Mouse (Mus musculus) heart, embryonic 16.5 days (tissue): ENCODE data around the gene Sgsm1. TPM values are rescaled to one million over a fixed set of nuclear protein-coding genes. Genes with fewer than 3 reads are reported as not detected.

ENCODE experiments used
- ATAC-seq: fragments of 200-750 bp; cut with Nextera tagmentation; replicated peaks from 2 replicates; pipeline ENCODE4 v1.8.0; 2017; ENCODE audit warnings: moderate number of reproducible peaks; ENCODE audit not compliant: insufficient read depth, low FRiP score; ENCODE audit errors: extremely low read depth
- H3K27ac ChIP-seq: fragments of 300-500 bp; sonication (generic); 2 replicates; pipeline ENCODE4 v1.5.1; 2014; ENCODE audit warnings: mild to moderate bottlenecking, low read length, control low read depth, moderate library complexity
- H3K27me3 ChIP-seq: fragments of 300-500 bp; sonication (generic); 2 replicates; pipeline ENCODE4 v1.6.1; 2014; ENCODE audit warnings: low read length, mixed read lengths; ENCODE audit not compliant: control insufficient read depth, insufficient read depth
- H3K36me3 ChIP-seq: fragments of 300-500 bp; sonication (generic); 2 replicates; pipeline ENCODE4 v1.6.1; 2014; ENCODE audit not compliant: control insufficient read depth, insufficient read depth
- H3K4me1 ChIP-seq: fragments of 300-500 bp; sonication (generic); 2 replicates; pipeline ENCODE4 v1.6.1; 2014; ENCODE audit warnings: low read length, mixed read lengths; ENCODE audit not compliant: control insufficient read depth, insufficient read depth
- H3K4me2 ChIP-seq: fragments of 300-500 bp; sonication (generic); 2 replicates; pipeline ENCODE4 v1.6.1; 2014; ENCODE audit warnings: low read depth, mild to moderate bottlenecking, control low read depth, low read length
- H3K4me3 ChIP-seq: fragments of 300-500 bp; sonication (generic); 2 replicates; pipeline ENCODE4 v1.5.1; 2014; ENCODE audit warnings: mild to moderate bottlenecking, control low read depth, low read length
- H3K9ac ChIP-seq: fragments of 300-500 bp; sonication (generic); 2 replicates; pipeline ENCODE4 v1.6.1; 2014; ENCODE audit warnings: low read length, control low read depth
- H3K9me3 ChIP-seq: fragments of 300-500 bp; sonication (generic); replicated peaks from 2 replicates; pipeline ENCODE4 v1.6.1; 2016; ENCODE audit warnings: low read length; ENCODE audit not compliant: control insufficient read depth
- WGBS: fragments of 180-500 bp; shearing (Covaris S2); extraction: QIAGEN DNeasy Blood & Tissue Kit; methylation state at CpG from one replicate; pipeline ENCODE4 v1.1.7; 2014; 5-methylcytosine and 5-hydroxymethylcytosine counted together
- polyA plus RNA-seq: library from polyadenylated mRNA; unstranded; fragments of >200 nt; fragmentation: Nextera tagmentation; extraction: Ambion mirVana; gene quantifications from 2 replicates; pipeline ENCODE4 v1.2.1, GENCODE M21; 2015

Sgsm1 gene
- polyA plus RNA-seq, 1 experiment from 2014 or later, result 1.0 TPM

- peaks cover 8% of the 10 kb centered on the region for H3K4me1 ChIP-seq
- H3K27ac ChIP-seq, result no peak overlapping the region
- no peak for ATAC-seq
- no peak overlapping the region for H3K4me2 ChIP-seq
- H3K27me3 ChIP-seq, result peaks cover 5% of the 10 kb centered on the region
- no peak overlapping the region for H3K4me3 ChIP-seq
- H3K9me3 ChIP-seq, result no peaks in the 10 kb centered on the region
- H3K36me3 ChIP-seq, result no peaks in the 10 kb centered on the region
- no peak overlapping the region for H3K9ac ChIP-seq
- WGBS, result 71% methylated on average over 5 of the region's 5 CpGs
These were observed 80.4 kb downstream of the Sgsm1 start for GRCm38 (mm10) chr5:113230196-113230595.

GRCm38 (mm10) chr5:113226632-113227102, 83.9 kb downstream of the Sgsm1 start, which contains the start of gene Tmem211:
Tmem211 (plus strand) TSS chr5:113226909.
- Histone ChIP-seq H3K36me3 (no peaks in the 10 kb centered on the region), H3K9ac (peak within 1 kb of the TSS; percentile 37), H3K27me3 (peaks cover 5% of the 10 kb centered on the region), H3K4me2 (peak within 1 kb of the TSS; percentile 55), H3K4me3 (peak within 1 kb of the TSS; percentile 15; the same call in 1 of the 2 replicates), H3K27ac (peak within 1 kb of the TSS; percentile 73), H3K9me3 (no peaks in the 10 kb centered on the region), H3K4me1 (peaks cover 8% of the 10 kb centered on the region)
- under 1% methylated on average over 13 of the region's 13 CpGs for WGBS
- ATAC-seq, result peak; percentile 66

- Histone ChIP-seq H3K27ac (peak overlapping the region; percentile 73), H3K9ac (peak overlapping the region; percentile 37), H3K4me2 (peak overlapping the region; percentile 55), H3K36me3 (no peaks in the 10 kb centered on the region), H3K9me3 (peaks cover 4% of the 10 kb centered on the region; the same call in 1 of the 2 replicates), H3K4me3 (peak overlapping the region; percentile 15; the same call in 1 of the 2 replicates), H3K4me1 (peaks cover 8% of the 10 kb centered on the region), H3K27me3 (peaks cover 5% of the 10 kb centered on the region)
- no peak for ATAC-seq
- 19% methylated on average over 25 of the region's 25 CpGs for WGBS
These were observed 84.7 kb downstream of the Sgsm1 start for GRCm38 (mm10) chr5:113225686-113226435.

- peaks cover 8% of the 10 kb centered on the region for H3K4me1 ChIP-seq
- no peaks in the 10 kb centered on the region for H3K36me3 ChIP-seq
- peaks cover 4% of the 10 kb centered on the region; the same call in 1 of the 2 replicates for H3K9me3 ChIP-seq
- no peak overlapping the region for H3K9ac ChIP-seq
- peaks cover 5% of the 10 kb centered on the region for H3K27me3 ChIP-seq
- ATAC-seq, result peak; percentile 5; the same call in 1 of the 2 replicates
- H3K4me2 ChIP-seq, result no peak overlapping the region
- WGBS, result 35% methylated on average over 10 of the region's 10 CpGs
- 0 out of 2 replicates have a peak overlapping the region, but pooled peaks have one; percentile 73 for H3K27ac ChIP-seq
- H3K4me3 ChIP-seq, result no peak overlapping the region
These were observed 85.3 kb downstream of the Sgsm1 start for GRCm38 (mm10) chr5:113225271-113225670.

- Histone ChIP-seq H3K9me3 (peaks cover 4% of the 10 kb centered on the region; the same call in 1 of the 2 replicates), H3K27me3 (peaks cover 9% of the 10 kb centered on the region), H3K9ac (no peak overlapping the region), H3K4me2 (no peak overlapping the region), H3K27ac (peak overlapping the region; percentile 10; the same call in 1 of the 2 replicates), H3K4me1 (peaks cover 8% of the 10 kb centered on the region), H3K4me3 (no peak overlapping the region), H3K36me3 (no peaks in the 10 kb centered on the region)
- 51% methylated on average over 4 of the region's 4 CpGs for WGBS
- no peak for ATAC-seq
These were observed 86.7 kb downstream of the Sgsm1 start for GRCm38 (mm10) chr5:113223888-113224287.

- Histone ChIP-seq H3K27me3 (peaks cover 9% of the 10 kb centered on the region; the same call in 1 of the 2 replicates), H3K9ac (peak within 1 kb of the TSS; percentile 76)
- ATAC-seq, result peak; percentile 72
These were observed 89.3 kb downstream of the Sgsm1 start, which contains the start of gene 2900026A02Rik for GRCm38 (mm10) chr5:113221147-113221865. 2900026A02Rik (minus strand) TSS chr5:113221236.

GRCm38 (mm10) chr5:113220383-113221146, 90.0 kb downstream of the Sgsm1 start:
- WGBS, result 3% methylated on average over 59 of the region's 64 CpGs
- Histone ChIP-seq H3K4me3 (peak overlapping the region; percentile 76), H3K27me3 (peaks cover 4% of the 10 kb centered on the region; the same call in 1 of the 2 replicates), H3K9ac (peak overlapping the region; percentile 76), H3K36me3 (no peaks in the 10 kb centered on the region), H3K4me2 (peak overlapping the region; percentile 99), H3K4me1 (peaks cover 2% of the 10 kb centered on the region; the same call in 1 of the 2 replicates), H3K27ac (peak overlapping the region; percentile 30; the same call in 1 of the 2 replicates), H3K9me3 (peaks cover 4% of the 10 kb centered on the region; the same call in 1 of the 2 replicates)
- ATAC-seq, result peak; percentile 43

More at GRCm38 (mm10) chr5:113221147-113221865, 89.3 kb downstream of the Sgsm1 start, which contains the start of gene 2900026A02Rik:
- Histone ChIP-seq H3K9me3 (peaks cover 4% of the 10 kb centered on the region; the same call in 1 of the 2 replicates), H3K4me2 (peak within 1 kb of the TSS; percentile 99), H3K36me3 (no peaks in the 10 kb centered on the region), H3K4me1 (peaks cover 8% of the 10 kb centered on the region), H3K4me3 (peak within 1 kb of the TSS; percentile 76), H3K27ac (peak within 1 kb of the TSS; percentile 30; the same call in 1 of the 2 replicates)
- WGBS, result 10% methylated on average over 42 of the region's 62 CpGs

- H3K9ac ChIP-seq, result no peak overlapping the region
- no peaks in the 10 kb centered on the region for H3K36me3 ChIP-seq
- no peaks in the 10 kb centered on the region; the same call in 1 of the 2 replicates for H3K4me1 ChIP-seq
- no peak overlapping the region; the same call in 1 of the 2 replicates for H3K4me3 ChIP-seq
- WGBS, result 57% methylated on average over 7 of the region's 7 CpGs
- peaks cover 4% of the 10 kb centered on the region; the same call in 1 of the 2 replicates for H3K9me3 ChIP-seq
- no peak overlapping the region for H3K27ac ChIP-seq
- ATAC-seq, result no peak
- H3K27me3 ChIP-seq, result peaks cover 4% of the 10 kb centered on the region; the same call in 1 of the 2 replicates
- H3K4me2 ChIP-seq, result peak overlapping the region; percentile 99; the same call in 1 of the 2 replicates
These were observed 90.7 kb downstream of the Sgsm1 start for GRCm38 (mm10) chr5:113219876-113220275.
